Mouse (Mus musculus) limb, embryonic 11.5 days (tissue): Measurements from ENCODE around the gene Bbox1. TPM values are rescaled to one million over a fixed set of nuclear protein-coding genes. Genes with fewer than 3 reads are reported as not detected.

ENCODE experiments used
- ATAC-seq: fragments of 200-750 bp; cut with Nextera tagmentation; 2 replicates; pipeline ENCODE4 v1.8.0; 2017; ENCODE audit warnings: low read depth; ENCODE audit not compliant: insufficient number of reproducible peaks, low FRiP score, low TSS enrichment
- DNase-seq: peaks from one replicate; pipeline ENCODE4 v3.0.0-alpha.2; 2015; ENCODE audit warnings: low spot score
- H3K27ac ChIP-seq: fragments of 300-500 bp; sonication (generic); replicated peaks from 2 replicates; pipeline ENCODE4 v1.5.1; 2014; ENCODE audit warnings: low read depth, mild to moderate bottlenecking, low read length
- H3K27me3 ChIP-seq: fragments of 300-500 bp; sonication (generic); 2 replicates; pipeline ENCODE4 v1.6.1; 2014; ENCODE audit warnings: mild to moderate bottlenecking, low read length, mixed read lengths; ENCODE audit not compliant: control insufficient read depth, insufficient read depth
- H3K36me3 ChIP-seq: fragments of 300-500 bp; sonication (generic); 2 replicates; pipeline ENCODE4 v1.6.1; 2014; ENCODE audit warnings: mild to moderate bottlenecking, low read length, moderate library complexity, mixed read lengths; ENCODE audit not compliant: control insufficient read depth, insufficient read depth
- H3K4me1 ChIP-seq: fragments of 300-500 bp; sonication (generic); 2 replicates; pipeline ENCODE4 v1.6.1; 2014; ENCODE audit warnings: low read length, mixed read lengths; ENCODE audit not compliant: control insufficient read depth, insufficient read depth
- H3K4me2 ChIP-seq: fragments of 300-500 bp; sonication (generic); 2 replicates; pipeline ENCODE4 v1.6.1; 2014; ENCODE audit warnings: low read depth, mild to moderate bottlenecking, moderate library complexity; ENCODE audit not compliant: severe bottlenecking
- H3K4me3 ChIP-seq: fragments of 300-500 bp; sonication (generic); 2 replicates; pipeline ENCODE4 v1.5.1; 2014; ENCODE audit warnings: low read depth, low read length
- H3K9ac ChIP-seq: fragments of 300-500 bp; sonication (generic); 2 replicates; pipeline ENCODE4 v1.6.1; 2014; ENCODE audit warnings: mild to moderate bottlenecking, low read length
- H3K9me3 ChIP-seq: fragments of 300-500 bp; sonication (generic); 2 replicates; pipeline ENCODE4 v1.6.1; 2016; ENCODE audit warnings: low read length; ENCODE audit not compliant: control insufficient read depth
- WGBS: fragments of 180-500 bp; shearing (Covaris S2); extraction: QIAGEN DNeasy Blood & Tissue Kit; methylation state at CpG from one replicate; pipeline ENCODE4 v1.1.7; 2014; 5-methylcytosine and 5-hydroxymethylcytosine counted together
- polyA plus RNA-seq: library from polyadenylated mRNA; unstranded; fragments of >200 nt; fragmentation: Nextera tagmentation; extraction: Ambion mirVana; gene quantifications from 2 replicates; pipeline ENCODE4 v1.2.1, GENCODE M21; 2014

Bbox1 gene
- polyA plus RNA-seq, 1 experiment from 2014 or later = 0.19 TPM

DNA sequence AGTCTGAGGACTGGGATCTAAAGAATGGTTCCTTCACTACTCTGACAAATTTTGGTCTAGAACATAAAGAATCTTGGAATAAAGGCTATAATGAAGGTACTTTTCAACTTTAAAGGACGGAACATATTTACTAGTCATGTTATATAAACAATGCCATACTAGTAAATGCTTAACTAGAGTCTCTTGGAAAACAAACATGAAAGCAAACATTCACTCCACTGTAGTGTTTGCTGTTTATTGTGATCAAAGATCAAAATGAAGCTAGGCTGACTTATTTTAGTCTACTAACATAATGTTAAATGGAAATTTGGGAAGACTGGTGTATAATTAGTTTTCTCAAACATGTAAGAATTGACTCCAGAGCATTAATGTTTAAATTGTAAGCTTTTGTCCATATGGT, 4.9 kb upstream of the Bbox1 start:
- Histone ChIP-seq H3K9ac (no peak overlapping the region), H3K4me1 (no peaks in the 10 kb centered on the region), H3K9me3 (no peaks in the 10 kb centered on the region), H3K27ac (no peak overlapping the region), H3K36me3 (no peaks in the 10 kb centered on the region), H3K4me3 (no peak overlapping the region), H3K27me3 (no peaks in the 10 kb centered on the region), H3K4me2 (no peak overlapping the region)
- 87% methylated on average over 1 of the region's 1 CpGs for WGBS
- DNase-seq = no peak
- no peak for ATAC-seq

- no peaks in the 10 kb centered on the region for H3K9me3 ChIP-seq
- H3K4me1 ChIP-seq = no peaks in the 10 kb centered on the region
- no peaks in the 10 kb centered on the region for H3K27me3 ChIP-seq
- no peak overlapping the region for H3K4me2 ChIP-seq
- no peak for DNase-seq
- no peak for ATAC-seq
- 93% methylated on average over 1 of the region's 1 CpGs for whole genome bisulfite sequencing
- H3K27ac ChIP-seq = no peak overlapping the region
- H3K4me3 ChIP-seq = no peak overlapping the region
- no peak overlapping the region for H3K9ac ChIP-seq
- no peaks in the 10 kb centered on the region for H3K36me3 ChIP-seq
These were observed 4.4 kb upstream of the Bbox1 start for GRCm38 (mm10) chr2:110318719-110319118.

GRCm38 (mm10) chr2:110316116-110316883, 1.9 kb upstream of the Bbox1 start:
- ATAC-seq = no peak
- Histone ChIP-seq H3K9ac (no peak overlapping the region), H3K27ac (no peak overlapping the region), H3K9me3 (no peaks in the 10 kb centered on the region), H3K27me3 (no peaks in the 10 kb centered on the region), H3K36me3 (no peaks in the 10 kb centered on the region), H3K4me1 (no peaks in the 10 kb centered on the region), H3K4me2 (no peak overlapping the region), H3K4me3 (no peak overlapping the region)
- WGBS = 50% methylated on average over 3 of the region's 3 CpGs
- no peak for DNase-seq

DNA sequence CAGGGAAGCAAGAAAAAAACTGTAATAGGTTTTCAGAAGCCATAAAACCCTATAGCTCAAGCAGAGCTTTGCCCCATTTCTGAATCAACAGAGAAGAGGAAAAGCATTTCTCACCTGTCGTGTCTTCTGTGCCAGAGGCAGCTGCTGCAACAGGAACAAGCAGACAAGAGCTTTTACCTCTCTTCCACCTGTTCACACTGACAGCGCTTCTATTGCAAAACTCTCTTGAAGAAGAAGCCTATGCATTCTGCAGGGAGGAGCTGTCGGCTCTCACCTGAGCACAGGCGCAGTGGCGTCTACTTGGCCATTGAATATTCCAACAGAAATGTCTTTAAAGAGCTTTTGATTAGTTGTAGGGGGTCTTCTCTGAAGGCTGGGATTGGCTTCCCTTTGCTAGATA, 286 bp downstream of the Bbox1 start:
- no peak overlapping the region for H3K27ac ChIP-seq

DNA sequence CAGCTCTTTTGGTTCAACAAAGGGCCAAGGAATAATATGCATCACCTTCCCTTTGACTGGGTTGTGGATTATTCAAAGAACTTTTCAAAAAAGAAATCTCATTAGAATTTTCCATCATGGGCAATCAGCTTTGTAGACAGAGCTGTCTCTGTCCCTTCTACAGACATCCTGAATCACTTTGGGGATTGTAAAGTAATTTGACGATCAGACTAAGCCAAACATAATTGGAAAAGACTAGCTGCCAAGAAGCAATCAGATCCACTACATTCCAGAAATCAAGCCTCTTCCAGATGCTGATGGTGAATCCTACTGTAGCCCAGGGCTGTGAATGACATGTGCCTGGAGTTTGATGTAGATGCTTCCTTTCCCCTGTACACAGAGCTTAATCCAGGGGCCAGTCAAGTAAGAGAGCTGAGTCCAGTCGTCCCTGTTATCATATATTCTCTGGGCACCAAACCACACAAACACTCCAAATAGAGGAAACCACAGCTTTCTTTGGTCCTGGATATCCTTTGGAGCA, 995 bp downstream of the Bbox1 start:
- no peak overlapping the region for H3K27ac ChIP-seq
- WGBS = 71% methylated on average over 2 of the region's 2 CpGs
- H3K27me3 ChIP-seq = no peaks in the 10 kb centered on the region
- no peak overlapping the region for H3K9ac ChIP-seq
- H3K4me2 ChIP-seq = no peak overlapping the region
- H3K36me3 ChIP-seq = no peaks in the 10 kb centered on the region
- H3K9me3 ChIP-seq = no peaks in the 10 kb centered on the region
- no peak overlapping the region for H3K4me3 ChIP-seq
- H3K4me1 ChIP-seq = no peaks in the 10 kb centered on the region
- ATAC-seq (no peak), DNase-seq (no peak)

More for the DNA sequence above, 286 bp downstream of the Bbox1 start:
- no peak for ATAC-seq
- no peaks in the 10 kb centered on the region for H3K27me3 ChIP-seq
- WGBS = 86% methylated on average over 5 of the region's 5 CpGs
- no peak overlapping the region for H3K4me3 ChIP-seq
- no peak for DNase-seq
- H3K9me3 ChIP-seq = no peaks in the 10 kb centered on the region
- no peak overlapping the region for H3K9ac ChIP-seq
- H3K4me2 ChIP-seq = no peak overlapping the region
- no peaks in the 10 kb centered on the region for H3K36me3 ChIP-seq
- no peaks in the 10 kb centered on the region for H3K4me1 ChIP-seq

- 84% methylated on average over 12 of the region's 12 CpGs for WGBS
- no peak overlapping the region for H3K4me2 ChIP-seq
- H3K4me3 ChIP-seq = no peak overlapping the region
- no peak overlapping the region for H3K27ac ChIP-seq
- H3K9me3 ChIP-seq = no peaks in the 10 kb centered on the region
- no peaks in the 10 kb centered on the region for H3K27me3 ChIP-seq
- no peak overlapping the region for H3K9ac ChIP-seq
- no peaks in the 10 kb centered on the region for H3K36me3 ChIP-seq
- ATAC-seq (no peak), DNase-seq (no peak)
- no peaks in the 10 kb centered on the region for H3K4me1 ChIP-seq
These were observed 8.7 kb downstream of the Bbox1 start for GRCm38 (mm10) chr2:110305358-110306283.

GRCm38 (mm10) chr2:110302261-110302660, 12.1 kb downstream of the Bbox1 start:
- WGBS = 58% methylated on average over 2 of the region's 2 CpGs
- H3K4me2 ChIP-seq = no peak overlapping the region
- no peaks in the 10 kb centered on the region for H3K4me1 ChIP-seq
- ATAC-seq (no peak), DNase-seq (no peak)
- no peaks in the 10 kb centered on the region for H3K9me3 ChIP-seq
- no peak overlapping the region for H3K9ac ChIP-seq
- H3K36me3 ChIP-seq = no peaks in the 10 kb centered on the region
- H3K27me3 ChIP-seq = no peaks in the 10 kb centered on the region
- no peak overlapping the region for H3K27ac ChIP-seq
- H3K4me3 ChIP-seq = no peak overlapping the region

DNA sequence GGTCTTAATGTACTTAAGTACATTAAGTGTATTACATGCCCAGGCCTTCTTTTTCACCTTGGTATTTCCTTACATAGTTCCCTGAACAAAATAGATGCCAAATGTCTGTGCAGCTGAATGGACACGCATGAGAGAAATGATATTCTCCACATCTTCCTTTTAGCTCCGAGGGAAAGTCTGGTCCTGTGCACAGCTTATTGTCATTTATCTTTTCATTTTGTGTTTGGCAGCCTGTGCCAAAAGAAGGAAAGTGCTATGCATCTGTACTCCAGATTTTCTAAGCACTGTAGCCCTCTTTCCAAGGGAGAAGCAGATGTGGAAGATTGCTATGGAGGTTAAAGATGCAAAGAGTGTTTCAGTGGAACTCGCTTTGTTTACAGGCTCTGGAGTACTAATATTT, 13.0 kb downstream of the Bbox1 start:
- no peak for DNase-seq
- no peak for ATAC-seq
- Histone ChIP-seq H3K9ac (no peak overlapping the region), H3K27ac (no peak overlapping the region), H3K4me1 (no peaks in the 10 kb centered on the region), H3K36me3 (no peaks in the 10 kb centered on the region), H3K9me3 (no peaks in the 10 kb centered on the region), H3K27me3 (no peaks in the 10 kb centered on the region), H3K4me2 (no peak overlapping the region), H3K4me3 (no peak overlapping the region)
- 68% methylated on average over 3 of the region's 3 CpGs for WGBS
